Mouse (Mus musculus) intestine, postnatal 0 days (tissue): ENCODE results near the gene Ifi204. TPM values are rescaled to one million over a fixed set of nuclear protein-coding genes. Genes with fewer than 3 reads are reported as not detected.
"Not testable (repeated sequence)": the region's sequence is repeated elsewhere in the genome, so short reads cannot be mapped to it uniquely, and the experiment has no call there.

Experiments
- ATAC-seq: fragments of 200-750 bp; cut with Nextera tagmentation; 2 replicates; pipeline ENCODE4 v1.8.0; 2017; ENCODE audit warnings: mild to moderate bottlenecking, moderate TSS enrichment, moderate library complexity
- H3K27ac ChIP-seq: fragments of 300-500 bp; sonication (generic); 2 replicates; pipeline ENCODE4 v1.5.1; 2014; ENCODE audit warnings: mild to moderate bottlenecking, low read depth, low read length, moderate library complexity
- H3K27me3 ChIP-seq: fragments of 300-500 bp; sonication (generic); replicated peaks from 2 replicates; pipeline ENCODE4 v1.6.1; 2014; ENCODE audit warnings: low read length, mixed read lengths; ENCODE audit not compliant: control insufficient read depth, insufficient read depth
- H3K36me3 ChIP-seq: fragments of 300-500 bp; sonication (generic); 2 replicates; pipeline ENCODE4 v1.6.1; 2014; ENCODE audit warnings: mild to moderate bottlenecking, moderate library complexity; ENCODE audit not compliant: control insufficient read depth, insufficient read depth
- H3K4me1 ChIP-seq: fragments of 300-500 bp; sonication (generic); replicated peaks from 2 replicates; pipeline ENCODE4 v1.6.1; 2014; ENCODE audit warnings: antibody characterized with exemption, low read length, mixed read lengths; ENCODE audit not compliant: control insufficient read depth, insufficient read depth
- H3K4me2 ChIP-seq: fragments of 300-500 bp; sonication (generic); replicated peaks from 2 replicates; pipeline ENCODE4 v1.6.1; 2014; ENCODE audit warnings: low read depth, mild to moderate bottlenecking, moderate library complexity
- H3K4me3 ChIP-seq: fragments of 300-500 bp; sonication (generic); 2 replicates; pipeline ENCODE4 v1.5.1; 2014; ENCODE audit warnings: low read depth, low read length
- H3K9ac ChIP-seq: fragments of 300-500 bp; sonication (generic); 2 replicates; pipeline ENCODE4 v1.6.1; 2014; ENCODE audit warnings: mild to moderate bottlenecking, low read depth, low read length
- H3K9me3 ChIP-seq: fragments of 300-500 bp; sonication (generic); 2 replicates; pipeline ENCODE4 v1.6.1; 2016; ENCODE audit warnings: mixed run types; ENCODE audit not compliant: control insufficient read depth
- WGBS: fragments of 180-500 bp; shearing (Covaris S2); extraction: QIAGEN DNeasy Blood & Tissue Kit; methylation state at CpG from one replicate; pipeline ENCODE4 v1.1.7; 2014; 5-methylcytosine and 5-hydroxymethylcytosine counted together
- polyA plus RNA-seq: library from polyadenylated mRNA; unstranded; fragments of >200 nt; fragmentation: Nextera tagmentation; extraction: Ambion mirVana; gene quantifications from 2 replicates; pipeline ENCODE4 v1.2.1, GENCODE M21; 2015

The Ifi204 gene
- 3.2 and 3.6 TPM in 2 replicates for polyA plus RNA-seq

DNA sequence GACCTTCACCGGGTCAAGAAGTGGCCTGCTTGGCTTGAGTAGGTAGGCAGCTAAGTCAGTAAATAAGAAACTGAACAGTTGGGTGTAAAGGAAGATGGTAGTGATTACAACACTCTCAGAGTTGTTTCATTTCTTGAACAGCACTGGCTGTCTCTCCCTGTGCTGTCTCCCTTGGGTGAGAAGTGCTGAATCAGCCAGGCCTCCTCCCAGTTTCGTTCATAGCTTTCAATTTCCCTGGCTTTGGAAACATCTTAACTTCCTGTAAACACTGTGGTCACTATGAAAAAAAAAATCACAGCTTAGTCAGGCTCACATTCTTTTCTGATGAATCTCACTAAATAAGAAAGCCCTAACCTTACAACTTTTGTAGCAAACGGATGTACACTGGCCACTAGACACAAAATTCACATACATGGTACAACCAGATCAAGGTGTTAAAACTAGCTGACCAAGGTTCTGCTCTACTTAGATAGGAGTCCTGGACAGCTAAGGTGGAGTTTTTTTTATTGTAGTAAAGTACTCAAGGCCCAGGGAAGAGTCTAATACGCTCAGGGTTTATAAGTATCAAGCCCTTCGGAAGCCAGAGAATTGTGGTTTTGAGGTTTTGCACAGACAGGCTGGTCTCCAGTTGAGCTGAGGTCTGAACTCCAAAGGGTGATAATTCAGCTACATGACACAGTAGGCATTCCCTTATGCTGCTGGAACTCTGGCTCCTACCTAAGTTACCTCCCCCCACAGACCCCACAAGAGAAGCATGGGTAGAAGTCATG is at the start of gene Ifi204:
TSS of gene Ifi204 (minus strand) at position 96 of the 770 bp plus-strand sequence.
- H3K4me3 ChIP-seq, H3K4me2 ChIP-seq, H3K9ac ChIP-seq, H3K9me3 ChIP-seq, H3K27me3 ChIP-seq, H3K4me1 ChIP-seq, H3K27ac ChIP-seq, H3K36me3 ChIP-seq: not testable (repeated sequence)
- ATAC-seq = peak; percentile 60
- 52% methylated on average over 5 of the region's 5 CpGs for WGBS

GRCm38 (mm10) chr1:173809294-173809693 is 42.6 kb upstream of the Ifi204 start:
- H3K9ac ChIP-seq, H3K27ac ChIP-seq: not testable (repeated sequence)
- 74% methylated on average over 2 of the region's 2 CpGs for WGBS

DNA sequence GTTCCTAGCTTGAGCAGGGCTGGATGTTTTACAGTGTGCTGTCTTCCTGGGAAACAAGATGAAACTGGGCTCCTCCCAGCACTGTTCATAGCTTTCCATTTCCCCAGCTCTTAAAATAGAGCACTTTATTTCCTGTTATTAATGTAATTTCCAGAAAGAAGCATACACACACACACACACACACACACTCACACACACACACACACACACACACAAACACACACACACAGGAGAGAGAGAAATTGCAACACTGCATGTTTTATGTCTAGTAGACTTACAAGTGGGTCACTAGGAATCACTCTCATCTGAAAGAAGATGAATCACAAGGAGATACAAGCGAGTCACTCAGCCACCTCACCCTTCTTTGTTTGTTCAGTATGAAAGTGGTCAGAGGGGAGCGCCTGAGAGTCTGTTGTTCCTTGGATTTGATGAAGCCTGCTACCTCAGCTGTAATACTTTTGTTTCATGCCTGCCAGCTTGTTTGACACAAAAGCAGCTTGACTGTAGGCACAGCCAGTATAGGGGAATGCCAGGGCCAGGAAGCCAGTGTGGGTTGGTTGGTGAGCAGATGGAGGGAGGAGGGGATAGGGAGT is 36.0 kb upstream of the Ifi204 start:
- not testable (repeated sequence) for H3K9ac ChIP-seq, H3K4me3 ChIP-seq, H3K27ac ChIP-seq, H3K4me1 ChIP-seq, H3K36me3 ChIP-seq, H3K4me2 ChIP-seq, ATAC-seq, H3K27me3 ChIP-seq, H3K9me3 ChIP-seq
- 44% methylated on average over 2 of the region's 2 CpGs for WGBS

More at GRCm38 (mm10) chr1:173809294-173809693, 42.6 kb upstream of the Ifi204 start:
- H3K4me2 ChIP-seq, H3K4me3 ChIP-seq, H3K36me3 ChIP-seq, H3K4me1 ChIP-seq, H3K27me3 ChIP-seq, ATAC-seq, H3K9me3 ChIP-seq: not testable (repeated sequence)

DNA sequence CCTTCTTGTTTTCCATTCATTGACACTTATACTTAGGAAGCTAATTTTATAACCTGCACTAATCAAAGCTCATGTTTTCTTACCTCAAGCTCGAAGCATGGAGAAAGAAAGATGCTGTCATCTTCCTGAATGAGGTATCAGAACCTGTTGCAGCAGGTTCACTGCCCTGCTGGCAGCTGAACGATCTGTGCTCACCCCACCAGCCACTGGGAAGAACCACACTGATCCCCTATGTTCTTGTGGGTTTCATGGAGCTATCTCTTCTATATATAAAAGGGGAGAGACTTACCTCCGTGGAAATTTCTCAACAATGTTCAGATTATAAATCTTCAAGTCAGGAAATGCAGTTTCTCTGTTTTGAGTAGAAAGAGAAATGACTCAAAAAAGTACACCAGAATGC is 35.5 kb upstream of the Ifi204 start:
- not testable (repeated sequence) for ATAC-seq, H3K4me2 ChIP-seq, H3K4me1 ChIP-seq, H3K36me3 ChIP-seq, H3K27ac ChIP-seq, H3K4me3 ChIP-seq, H3K9ac ChIP-seq, H3K27me3 ChIP-seq, H3K9me3 ChIP-seq
- WGBS = 49% methylated on average over 3 of the region's 3 CpGs

DNA sequence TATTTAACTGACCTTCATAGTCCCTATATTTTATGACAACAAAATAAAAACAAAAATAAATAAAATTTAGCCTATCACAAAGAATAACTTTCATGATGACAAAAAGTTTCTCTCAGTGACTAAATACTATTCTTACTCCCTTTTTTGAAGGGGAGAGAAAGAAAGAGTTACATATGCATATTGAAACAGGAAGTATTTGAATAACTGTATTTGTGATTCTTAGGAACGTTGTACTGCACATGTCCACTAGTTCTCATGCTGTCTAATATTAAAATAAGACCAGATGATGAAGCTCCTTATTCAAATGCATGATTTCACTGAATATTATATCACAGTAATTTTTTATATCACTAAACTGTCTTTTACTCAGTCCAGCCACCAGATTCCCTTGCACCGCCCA is 35.0 kb upstream of the Ifi204 start:
- not testable (repeated sequence) for H3K4me1 ChIP-seq, H3K4me2 ChIP-seq, H3K9ac ChIP-seq, H3K9me3 ChIP-seq, H3K27ac ChIP-seq, H3K27me3 ChIP-seq, H3K4me3 ChIP-seq, ATAC-seq, H3K36me3 ChIP-seq
- 79% methylated on average over 2 of the region's 2 CpGs for WGBS

- H3K4me3 ChIP-seq, H3K9me3 ChIP-seq, H3K9ac ChIP-seq, H3K4me1 ChIP-seq, ATAC-seq, H3K4me2 ChIP-seq, H3K27ac ChIP-seq, H3K36me3 ChIP-seq, H3K27me3 ChIP-seq: not testable (repeated sequence)
- WGBS = 74% methylated on average over 2 of the region's 3 CpGs
These were observed 6.7 kb upstream of the Ifi204 start for GRCm38 (mm10) chr1:173773457-173773856.

DNA sequence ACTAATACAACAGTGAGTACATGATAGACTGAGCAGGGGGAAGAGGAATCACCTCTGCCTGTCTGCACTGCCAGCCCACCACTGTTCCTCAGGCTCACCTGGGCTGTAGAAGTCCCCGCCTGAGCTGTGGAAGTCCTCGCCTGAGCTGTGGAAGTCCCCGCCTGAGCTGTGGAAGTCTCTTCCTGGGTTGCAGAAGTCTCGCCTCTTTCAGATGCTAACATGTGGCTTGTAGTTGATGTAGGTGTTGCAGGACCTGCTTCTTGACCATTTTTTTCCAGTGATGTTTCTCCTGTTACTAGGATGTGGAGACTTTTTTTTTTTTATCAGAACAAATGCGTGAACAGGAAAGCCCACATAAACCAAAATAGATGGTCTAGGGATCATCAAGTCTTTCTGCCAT is 6.7 kb downstream of the Ifi204 start:
- not testable (repeated sequence) for H3K27me3 ChIP-seq, H3K36me3 ChIP-seq, H3K4me1 ChIP-seq, ATAC-seq, H3K9ac ChIP-seq, H3K27ac ChIP-seq, H3K9me3 ChIP-seq, H3K4me2 ChIP-seq, H3K4me3 ChIP-seq
- WGBS = 94% methylated on average over 5 of the region's 5 CpGs
